Mouse (Mus musculus) ovary, postnatal 36 days (tissue): ENCODE data around the gene Syt8.

Source experiments
- DNase-seq: peaks from one replicate; pipeline ENCODE4 v3.0.0; 2022; ENCODE audit warnings: low spot score, mixed read lengths

Gene Syt8

DNA sequence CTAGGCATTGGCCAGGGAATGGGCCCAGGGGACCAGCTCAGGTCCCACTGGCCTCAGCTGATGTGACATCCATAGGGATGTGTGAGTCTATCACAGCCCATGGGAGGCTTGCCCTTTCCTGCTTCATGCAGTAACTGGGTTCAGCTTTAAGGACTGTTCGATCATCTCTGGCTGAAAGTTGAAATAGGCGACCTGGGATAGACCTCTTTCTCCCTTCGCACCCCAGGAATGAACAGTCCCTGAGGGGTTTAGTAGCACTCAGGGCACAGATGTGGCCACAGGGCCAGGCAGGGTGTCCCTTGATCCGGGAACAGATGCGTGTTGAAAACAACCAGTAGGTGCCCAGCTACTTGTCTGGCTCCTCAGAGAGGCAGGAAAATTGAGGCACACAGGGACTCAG is 41.6 kb downstream of the Syt8 start:
- DNase-seq: no peak

DNA sequence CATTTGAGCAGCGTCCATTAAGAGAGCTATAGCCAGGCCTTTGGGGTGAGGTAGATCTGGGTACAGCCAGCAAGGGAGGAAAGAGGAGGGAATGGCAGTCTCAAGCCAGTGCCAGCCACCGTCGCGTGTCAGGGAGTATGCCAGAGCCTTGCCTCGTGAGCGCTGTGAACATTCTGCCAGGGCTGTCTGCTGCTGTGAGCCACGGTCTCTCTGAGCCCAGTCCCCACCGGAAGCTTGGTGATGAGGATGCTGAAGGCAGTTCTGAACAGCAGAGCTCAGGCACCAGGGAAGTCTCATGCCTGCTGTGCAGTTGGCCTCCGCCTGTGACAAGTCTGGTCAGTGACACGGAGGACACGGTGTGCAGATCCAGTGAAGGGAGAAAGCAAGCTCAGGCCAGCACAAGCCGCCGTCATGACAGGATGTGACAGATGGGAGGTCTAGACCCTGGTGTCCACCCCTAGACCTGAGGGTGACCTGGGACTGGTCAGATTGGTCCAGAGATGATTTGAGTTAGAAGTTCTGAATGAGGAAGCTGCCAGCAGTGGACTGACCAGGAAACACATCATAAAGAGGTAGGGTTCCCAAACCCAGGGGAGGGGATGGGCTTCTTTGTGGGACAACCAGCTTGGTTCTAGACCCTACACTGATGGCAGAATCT is 42.3 kb downstream of the Syt8 start:
- DNase-seq: no peak

DNA sequence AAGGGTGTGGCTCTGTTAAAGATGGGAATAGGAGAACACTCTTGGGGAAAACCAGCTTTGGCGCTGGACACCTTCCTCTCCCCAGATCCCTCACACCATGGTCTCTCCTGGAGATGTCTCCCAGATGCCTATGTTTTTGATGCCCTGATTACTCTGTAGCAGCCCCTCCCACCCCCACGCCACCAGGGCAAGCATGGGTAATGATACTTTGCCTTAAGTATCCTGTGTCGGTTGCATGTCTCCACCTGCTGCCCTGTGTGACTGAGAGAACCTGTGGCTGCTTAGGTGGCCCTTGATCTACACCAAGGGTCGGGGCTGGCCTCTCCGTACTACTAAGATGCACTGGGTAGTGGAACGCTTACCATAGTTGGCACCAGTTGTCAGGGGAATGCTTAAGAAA is 43.4 kb downstream of the Syt8 start:
- DNase-seq: no peak

DNA sequence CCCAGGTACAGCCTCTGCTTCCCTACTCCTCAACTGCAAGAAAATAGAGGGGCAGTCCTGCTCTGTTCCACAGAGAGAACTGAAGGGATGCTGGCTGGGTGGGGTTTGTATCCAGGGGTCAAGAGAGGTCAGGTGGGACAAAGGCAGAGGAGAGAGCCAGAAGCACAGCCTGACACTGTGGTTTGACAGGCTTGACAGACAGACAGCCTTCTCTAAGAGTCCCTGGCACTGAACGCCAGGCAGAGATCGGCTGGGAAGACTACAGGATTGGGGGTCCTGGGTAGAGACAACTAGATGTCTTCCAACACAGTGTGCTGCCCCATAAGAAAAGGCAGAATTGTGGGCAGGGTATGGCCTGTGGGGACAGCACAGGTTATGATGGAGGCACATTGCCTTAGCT is 43.9 kb downstream of the Syt8 start:
- no peak for DNase-seq

DNA sequence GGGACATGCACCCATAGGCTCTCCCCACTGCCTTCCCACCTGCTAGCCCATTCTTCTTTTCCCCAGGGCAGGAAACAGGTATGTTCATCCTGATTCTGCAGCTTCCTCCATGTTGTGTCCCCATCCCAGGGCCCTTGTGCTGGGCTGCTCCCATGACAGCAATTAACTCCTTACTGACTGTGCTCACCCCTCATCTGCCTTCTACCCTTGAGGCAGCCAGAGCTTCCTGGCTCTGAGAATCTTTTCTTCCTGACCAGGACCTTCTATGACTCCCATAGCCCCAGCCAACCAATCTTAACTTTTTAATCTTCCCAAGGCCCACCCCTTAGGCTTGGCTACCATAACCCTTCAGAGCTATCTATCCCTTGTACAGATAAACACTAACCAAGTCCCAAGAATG is 44.7 kb downstream of the Syt8 start:
- DNase-seq: no peak

DNA sequence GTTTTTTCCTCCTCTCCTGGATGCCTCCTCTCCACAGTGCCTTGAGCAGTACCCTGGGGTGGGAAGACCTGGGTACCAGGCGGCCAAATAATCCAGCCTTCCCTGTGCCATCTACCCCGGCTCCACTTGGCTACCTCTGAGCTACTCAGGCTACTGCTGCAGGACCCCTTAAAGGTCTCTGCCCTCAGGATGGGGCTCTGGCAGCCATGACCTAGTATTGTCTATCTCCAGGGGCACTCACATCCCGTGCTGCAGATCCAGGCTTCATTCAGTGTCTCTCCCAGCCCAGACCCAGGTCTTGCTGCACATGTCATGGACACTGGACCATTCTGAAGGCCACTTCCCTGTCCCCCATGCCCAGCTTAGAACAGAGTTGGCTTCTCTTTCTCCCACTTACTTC is 45.2 kb downstream of the Syt8 start:
- DNase-seq: no peak

DNA sequence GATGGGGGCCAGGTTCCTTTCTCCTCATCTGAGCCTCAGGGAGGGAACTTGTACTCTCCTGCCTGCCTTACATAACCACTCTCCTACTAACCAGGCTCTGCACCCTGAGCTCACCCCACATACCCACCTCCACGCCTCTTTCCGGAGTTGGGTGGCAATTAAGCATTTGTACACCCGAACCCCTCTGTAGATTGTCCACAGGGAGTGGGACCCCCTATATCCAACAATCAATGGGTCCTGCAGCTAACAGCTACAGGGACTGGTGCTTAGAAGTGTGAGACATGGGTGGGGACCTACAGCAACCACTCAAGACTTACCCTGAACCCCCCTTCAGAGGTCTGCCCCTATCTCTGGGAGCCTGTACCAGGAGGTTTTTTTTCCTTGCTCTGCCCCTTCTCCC is 46.0 kb downstream of the Syt8 start:
- no peak for DNase-seq

DNA sequence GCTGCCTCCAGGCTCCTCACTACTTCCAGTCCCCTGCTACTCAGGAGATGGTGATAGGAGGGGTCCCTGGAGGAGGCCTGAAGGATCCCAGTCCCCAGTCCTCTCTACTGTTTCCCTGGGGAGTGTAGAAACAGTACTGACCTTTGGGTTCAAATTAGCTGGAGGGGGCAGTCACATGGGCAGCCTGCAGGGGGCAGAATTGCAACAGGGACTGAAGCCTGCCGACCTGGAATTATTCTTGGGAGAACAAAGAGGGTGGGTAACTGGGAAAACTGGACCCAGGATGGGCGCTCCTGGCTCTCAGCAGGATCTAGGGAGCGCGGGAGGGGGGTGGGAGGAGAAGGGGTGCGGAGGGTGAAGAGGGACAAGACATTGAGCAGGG is 46.5 kb downstream of the Syt8 start:
- DNase-seq: peak; percentile 61

DNA sequence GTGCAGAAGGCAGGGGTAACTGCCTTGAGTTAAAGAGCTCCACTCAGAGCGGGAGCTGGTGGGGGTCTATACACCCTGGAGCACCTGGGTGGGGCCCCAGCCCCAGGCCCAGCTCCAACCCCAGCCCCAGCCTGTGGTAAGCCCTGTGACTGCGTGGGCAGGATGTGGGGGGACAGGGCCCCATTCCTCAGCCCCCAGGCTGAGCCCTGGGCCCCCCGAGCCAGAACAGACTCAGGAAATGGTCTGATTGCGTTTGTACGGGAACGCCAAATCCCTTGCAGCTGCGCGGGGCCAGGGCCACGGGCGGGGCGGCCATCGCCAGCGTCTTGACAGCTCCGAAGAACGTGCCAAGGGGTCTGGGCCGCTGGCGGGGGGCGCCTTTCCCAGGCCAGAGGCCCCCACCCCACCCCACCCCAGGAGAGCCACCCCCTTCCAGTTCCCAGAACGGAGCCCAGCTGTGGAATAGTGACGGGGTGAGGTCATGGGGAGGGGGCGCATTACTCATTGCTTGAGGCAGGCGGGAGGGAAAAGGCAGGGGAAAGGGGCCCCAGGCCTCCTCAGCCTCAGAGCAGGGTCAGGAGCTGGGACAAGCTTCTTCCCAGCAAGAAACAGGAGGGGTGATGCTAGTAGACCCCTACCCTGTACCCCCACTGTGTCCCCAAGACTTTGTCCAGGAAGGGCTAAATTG is 47.1 kb downstream of the Syt8 start:
- peak; percentile 46 for DNase-seq

DNA sequence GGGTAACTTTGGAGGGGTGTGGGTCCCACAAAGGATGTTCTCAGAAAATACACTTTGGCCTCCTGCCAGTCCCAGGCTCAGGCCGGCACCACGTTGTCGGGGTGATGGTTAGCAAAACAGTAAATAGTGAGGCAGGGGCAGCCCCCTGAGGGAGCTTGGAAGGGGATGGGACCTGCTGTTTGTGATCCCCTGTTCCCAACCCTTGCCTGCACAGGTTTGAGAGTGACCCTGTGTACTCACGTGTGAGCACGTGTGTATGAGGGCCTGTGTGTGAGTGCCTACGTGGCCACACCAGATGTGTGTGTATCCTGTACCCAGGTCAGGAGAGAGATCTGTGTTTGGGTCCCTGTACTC is 47.6 kb downstream of the Syt8 start:
- DNase-seq: no peak

DNA sequence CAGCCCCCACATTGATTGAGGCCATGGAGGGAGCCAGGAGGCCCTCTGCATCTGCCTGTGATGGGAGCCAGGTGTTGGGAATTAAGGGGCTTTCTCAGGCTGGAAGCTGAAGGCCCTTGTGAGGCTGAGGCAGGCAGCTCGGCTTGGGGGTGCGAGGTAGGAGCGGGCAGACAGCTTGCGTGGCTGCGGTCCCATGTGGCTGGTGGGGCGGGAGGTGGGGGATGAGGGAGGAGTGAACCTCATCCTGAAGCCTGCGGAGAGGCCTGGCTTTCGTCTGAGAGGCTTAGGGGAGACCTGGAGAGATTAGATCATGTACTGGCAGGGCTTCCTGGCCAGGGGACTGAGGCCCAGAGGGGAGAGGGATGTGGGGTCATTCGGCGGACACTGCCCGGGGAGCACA is 48.5 kb downstream of the Syt8 start:
- DNase-seq: no peak

DNA sequence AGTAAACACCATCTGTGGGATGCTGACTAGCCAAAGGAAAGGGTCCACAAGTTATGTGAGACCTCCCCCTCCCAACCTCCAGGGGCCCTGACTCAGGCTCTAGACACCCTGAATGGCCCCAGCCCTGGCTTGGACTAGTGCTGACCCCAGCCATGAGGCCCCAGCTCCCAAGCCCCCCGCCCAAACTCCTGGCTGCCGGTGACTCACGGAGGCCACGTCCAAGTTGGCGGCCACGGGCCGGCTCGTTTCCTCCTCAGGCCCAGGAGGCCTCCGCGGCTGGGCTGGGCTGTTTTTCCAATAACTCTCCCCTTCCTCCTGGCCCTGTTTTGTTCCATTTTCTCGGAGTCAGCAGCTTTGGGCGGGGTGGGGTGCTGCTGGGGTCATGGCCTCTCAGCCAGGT is 50.1 kb downstream of the Syt8 start:
- DNase-seq: no peak

DNA sequence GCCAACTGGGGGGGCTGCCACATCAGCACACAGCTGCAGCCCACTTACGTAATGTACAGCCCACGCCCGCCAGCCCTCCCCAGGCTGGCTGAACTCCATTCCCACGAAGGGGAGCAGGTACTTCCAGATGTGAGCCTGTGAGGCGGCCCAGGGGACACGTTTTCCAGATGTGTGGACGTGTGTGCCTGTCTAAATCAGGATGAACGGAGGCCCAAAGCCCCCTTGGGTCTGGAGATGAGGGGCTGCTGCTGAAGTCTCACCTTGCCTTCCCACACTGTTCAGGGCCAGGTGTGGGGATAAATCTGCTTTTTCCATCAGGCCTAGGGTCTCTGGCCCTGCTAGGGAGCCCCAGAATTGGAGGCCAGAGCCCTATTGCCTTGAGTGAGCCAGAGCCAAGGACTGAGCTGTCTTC is 52.1 kb downstream of the Syt8 start:
- no peak for DNase-seq

DNA sequence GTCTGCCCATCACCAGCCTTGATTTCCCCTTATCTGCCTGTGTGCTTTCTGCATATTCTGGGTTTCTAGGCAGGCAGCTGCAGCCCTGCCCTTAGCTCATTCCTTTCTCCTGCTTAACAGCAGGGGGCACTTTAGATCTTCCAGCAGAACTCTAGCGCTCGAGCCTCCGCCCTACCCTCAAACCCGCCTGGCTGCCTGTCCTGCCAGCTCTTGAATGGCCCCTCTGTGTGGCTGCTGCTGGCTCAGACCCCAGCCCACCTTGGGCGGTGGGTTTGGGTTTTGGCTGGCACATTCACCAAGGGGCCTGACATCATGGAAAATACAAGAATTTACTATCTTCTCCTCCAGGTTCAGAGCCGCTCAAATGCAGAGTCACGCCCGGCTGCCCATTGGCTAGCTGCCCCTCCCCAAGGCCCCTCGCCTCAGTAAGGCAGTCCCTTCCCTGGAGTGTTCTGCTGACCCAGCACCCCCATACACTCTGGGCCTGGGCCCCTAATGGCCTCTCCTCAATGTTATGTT is 52.8 kb downstream of the Syt8 start:
- DNase-seq: no peak

DNA sequence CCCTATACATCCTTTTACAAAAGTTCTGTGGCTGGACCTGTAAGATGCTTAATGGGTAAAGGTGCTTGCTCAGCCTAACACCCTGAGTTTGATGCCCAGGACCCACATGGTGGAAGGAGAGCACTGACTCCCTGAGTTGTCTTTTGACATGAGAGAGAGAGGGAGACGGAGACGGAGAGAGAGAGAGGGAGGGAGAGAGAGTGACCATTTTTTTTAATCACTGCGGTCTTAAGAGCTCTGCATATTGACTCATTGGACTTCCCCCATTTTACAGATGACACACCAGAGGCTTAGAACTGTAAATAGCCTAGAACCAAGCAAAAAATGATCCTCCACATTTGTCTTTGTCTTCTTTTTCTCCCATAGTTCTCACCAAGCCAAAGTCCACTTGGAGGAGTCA is 53.4 kb downstream of the Syt8 start:
- no peak for DNase-seq
